Mouse (Mus musculus): ENCODE measurements around the gene Psph. TPM values are rescaled to one million over a fixed set of nuclear protein-coding genes. Genes with fewer than 3 reads are reported as not detected.

The Psph gene
- total and polyA plus RNA-seq, 3 experiments = 54.8 to 170 (median 148) TPM

- H3K4me3 ChIP-seq (ENCODE audit: control insufficient read depth in 1 of 2, insufficient read depth in 1 of 2, low read depth in 2 of 2, low read length in 2 of 2) = no peak overlapping the region
- no peak overlapping the region for H3K27ac ChIP-seq (ENCODE audit: control insufficient read depth, low read depth, low read length)
- no peak overlapping the region for H3K9ac ChIP-seq (ENCODE audit: control insufficient read depth, low read depth, low read length, poor library complexity, severe bottlenecking)
- no peaks in the 10 kb centered on the region for H3K27me3 ChIP-seq (ENCODE audit: control insufficient read depth in 1 of 2, insufficient read depth in 2 of 2, low read length in 2 of 2)
- TF ChIP-seq RCOR1 (IDR thresholded peaks at IDR 0.05; ENCODE audit: low read depth, low read length) (no peak), GABPA (IDR thresholded peaks at IDR 0.05; ENCODE audit: low read depth, low read length) (no peak)
- no peaks in the 10 kb centered on the region for H3K79me2 ChIP-seq (ENCODE audit: control insufficient read depth, insufficient read depth, low read length, poor library complexity)
- H3K36me3 ChIP-seq (ENCODE audit: control insufficient read depth in 1 of 2, insufficient read depth in 2 of 2, low read length in 2 of 2) = peaks cover 0 to 2% of the 10 kb centered on the region in 2 experiments; a peak in 1 of 4 replicates
- DNase-seq (ENCODE audit: low read depth, low spot score) = no peak
- H3K4me1 ChIP-seq (ENCODE audit: control insufficient read depth in 1 of 2, insufficient read depth in 2 of 2, low read length in 2 of 2) = no peaks in the 10 kb centered on the region
- H3K9me3 ChIP-seq (replicated peaks; ENCODE audit: insufficient read depth, low read length) = no peaks in the 10 kb centered on the region
Observed at GRCm38 (mm10) chr5:129761865-129762540, 25.2 kb downstream of the Psph start.

GRCm38 (mm10) chr5:129759929-129760480 lies 27.2 kb downstream of the Psph start:
- Histone ChIP-seq H3K36me3 (ENCODE audit: control insufficient read depth in 1 of 2, insufficient read depth in 2 of 2, low read length in 2 of 2) (no peaks in the 10 kb centered on the region; a peak in 1 of 4 replicates), H3K27ac (ENCODE audit: control insufficient read depth, low read depth, low read length) (no peak overlapping the region), H3K79me2 (ENCODE audit: control insufficient read depth, insufficient read depth, low read length, poor library complexity) (no peaks in the 10 kb centered on the region), H3K27me3 (ENCODE audit: control insufficient read depth in 1 of 2, insufficient read depth in 2 of 2, low read length in 2 of 2) (no peaks in the 10 kb centered on the region), H3K4me3 (ENCODE audit: control insufficient read depth in 1 of 2, insufficient read depth in 1 of 2, low read depth in 2 of 2, low read length in 2 of 2) (no peak overlapping the region), H3K4me1 (ENCODE audit: control insufficient read depth in 1 of 2, insufficient read depth in 2 of 2, low read length in 2 of 2) (no peaks in the 10 kb centered on the region), H3K9ac (ENCODE audit: control insufficient read depth, low read depth, low read length, poor library complexity, severe bottlenecking) (no peak overlapping the region), H3K9me3 (replicated peaks; ENCODE audit: insufficient read depth, low read length) (no peaks in the 10 kb centered on the region)
- TF ChIP-seq RAD21 (IDR thresholded peaks at IDR 0.05; ENCODE audit: low read depth, low read length) (no peak), CHD1 (IDR thresholded peaks at IDR 0.05; ENCODE audit: low read depth, low read length) (no peak), MAFK (IDR thresholded peaks at IDR 0.05; ENCODE audit: borderline replicate concordance, low read depth, low read length) (no peak), ZC3H11A (IDR thresholded peaks at IDR 0.05; ENCODE audit: low read depth, low read length) (no peak), NRF1 (IDR thresholded peaks at IDR 0.05; ENCODE audit: insufficient read depth, low read depth, low read length, poor library complexity, severe bottlenecking) (no peak), MYB (IDR thresholded peaks at IDR 0.05; ENCODE audit: low read depth, low read length) (no peak)
- no peak for DNase-seq (ENCODE audit: low read depth, low spot score)

GRCm38 (mm10) chr5:129756886-129757285 lies 30.4 kb downstream of the Psph start:
- Histone ChIP-seq H3K9ac (ENCODE audit: control insufficient read depth, low read depth, low read length, poor library complexity, severe bottlenecking) (no peak overlapping the region), H3K36me3 (ENCODE audit: control insufficient read depth in 1 of 2, insufficient read depth in 2 of 2, low read length in 2 of 2) (no peaks in the 10 kb centered on the region), H3K27ac (ENCODE audit: control insufficient read depth, low read depth, low read length) (no peak overlapping the region), H3K27me3 (ENCODE audit: control insufficient read depth in 1 of 2, insufficient read depth in 2 of 2, low read length in 2 of 2) (no peaks in the 10 kb centered on the region), H3K4me3 (ENCODE audit: control insufficient read depth in 1 of 2, insufficient read depth in 1 of 2, low read depth in 2 of 2, low read length in 2 of 2) (no peak overlapping the region), H3K9me3 (replicated peaks; ENCODE audit: insufficient read depth, low read length) (no peaks in the 10 kb centered on the region), H3K4me1 (ENCODE audit: control insufficient read depth in 1 of 2, insufficient read depth in 2 of 2, low read length in 2 of 2) (no peaks in the 10 kb centered on the region), H3K79me2 (ENCODE audit: control insufficient read depth, insufficient read depth, low read length, poor library complexity) (no peaks in the 10 kb centered on the region)
- no peak for TF ChIP-seq UBTF (IDR thresholded peaks at IDR 0.05; ENCODE audit: borderline replicate concordance, insufficient read depth, low read depth, low read length)
- no peak for TF ChIP-seq CHD2 (IDR thresholded peaks at IDR 0.05; ENCODE audit: low read length)
- no peak for TF ChIP-seq CHD1 (IDR thresholded peaks at IDR 0.05; ENCODE audit: low read depth, low read length)
- no peak for TF ChIP-seq MEF2A (IDR thresholded peaks at IDR 0.05; ENCODE audit: extremely low read depth, insufficient replicate concordance, low read depth, low read length, poor library complexity, severe bottlenecking)
- TF ChIP-seq ETS1 (IDR thresholded peaks at IDR 0.05; ENCODE audit: low read depth, low read length) = no peak
- TF ChIP-seq GABPA (IDR thresholded peaks at IDR 0.05; ENCODE audit: low read depth, low read length) = no peak
- no peak for DNase-seq (ENCODE audit: low read depth, low spot score)

Measured in MEL (cell line).